Mouse (Mus musculus): ENCODE data around the gene Kiss1r.
A peak's percentile ranks its signal among the peaks of the same experiment; 100 is the strongest.

- peak; percentile 62; the same call in 1 of the 2 replicates for TF ChIP-seq EP300 (IDR thresholded peaks at IDR 0.05; ENCODE audit: low read depth)
- no peak for TF ChIP-seq CTCF (IDR thresholded peaks at IDR 0.05; ENCODE audit: low read depth)
These were observed 7.5 kb upstream of the Kiss1r start for GRCm38 (mm10) chr10:79909092-79909922.

Data from heart, postnatal 0 days (tissue).